Mouse (Mus musculus): ENCODE measurements around the gene Hyls1. TPM values are rescaled to one million over a fixed set of nuclear protein-coding genes. Genes with fewer than 3 reads are reported as not detected.

Gene Hyls1
- total and polyA plus RNA-seq, 2 experiments from 2014 or later, result 9.5 to 9.7 TPM

GRCm38 (mm10) chr9:35587674-35588073 is 17.5 kb upstream of the Hyls1 start:
- WGBS, result 58% methylated on average over 1 of the region's 1 CpGs
- no peak overlapping the region for H3K9ac ChIP-seq (replicated peaks; ENCODE audit: low read length)
- ATAC-seq (no peak), DNase-seq (ENCODE audit: low spot score) (no peak)
- H3K27me3 ChIP-seq (ENCODE audit: insufficient read depth, low read length), result no peaks in the 10 kb centered on the region
- H3K4me2 ChIP-seq (ENCODE audit: low read depth, low read length), result no peak overlapping the region
- no peaks in the 10 kb centered on the region for H3K4me1 ChIP-seq (ENCODE audit: insufficient read depth, low read length)
- no peak overlapping the region for H3K4me3 ChIP-seq (ENCODE audit: low read length)
- no peaks in the 10 kb centered on the region for H3K36me3 ChIP-seq (ENCODE audit: insufficient read depth, low read length)
- no peak for TF ChIP-seq CTCF (IDR thresholded peaks at IDR 0.05; ENCODE audit: low read depth)
- no peak overlapping the region for H3K27ac ChIP-seq
- H3K9me3 ChIP-seq (ENCODE audit: low read length), result no peaks in the 10 kb centered on the region

- ATAC-seq, result no peak
- no peaks in the 10 kb centered on the region for H3K36me3 ChIP-seq (ENCODE audit: insufficient read depth, low read length)
- H3K4me1 ChIP-seq (ENCODE audit: insufficient read depth, low read length), result peaks cover 3% of the 10 kb centered on the region; the same call in 1 of the 2 replicates
- H3K27ac ChIP-seq, result no peak overlapping the region
- no peaks in the 10 kb centered on the region for H3K9me3 ChIP-seq (ENCODE audit: low read length)
- H3K9ac ChIP-seq (replicated peaks; ENCODE audit: low read length), result no peak overlapping the region
- peak overlapping the region; percentile 58 for H3K4me2 ChIP-seq (ENCODE audit: low read depth, low read length)
- 5% methylated on average over 32 of the region's 32 CpGs for WGBS
- H3K4me3 ChIP-seq (ENCODE audit: low read length), result peak overlapping the region; percentile 37
- TF ChIP-seq CTCF (IDR thresholded peaks at IDR 0.05; ENCODE audit: low read depth), result no peak
- peak; percentile 15 for DNase-seq (ENCODE audit: low spot score)
- H3K27me3 ChIP-seq (ENCODE audit: insufficient read depth, low read length), result no peaks in the 10 kb centered on the region
Observed at GRCm38 (mm10) chr9:35574416-35574815, 4.2 kb upstream of the Hyls1 start.

GRCm38 (mm10) chr9:35570663-35571062 is 465 bp upstream of the Hyls1 start:
- 0 out of 2 replicates have a peak overlapping the region, but pooled peaks have one; percentile 84 for H3K27ac ChIP-seq
- H3K4me2 ChIP-seq (ENCODE audit: low read depth, low read length), result peak overlapping the region; percentile 66
- peak overlapping the region; percentile 82 for H3K4me3 ChIP-seq (ENCODE audit: low read length)
- WGBS, result 6% methylated on average over 5 of the region's 5 CpGs
- ATAC-seq (no peak), DNase-seq (ENCODE audit: low spot score) (no peak)
- H3K36me3 ChIP-seq (ENCODE audit: insufficient read depth, low read length), result peaks cover 16% of the 10 kb centered on the region
- no peaks in the 10 kb centered on the region for H3K27me3 ChIP-seq (ENCODE audit: insufficient read depth, low read length)
- H3K9ac ChIP-seq (replicated peaks; ENCODE audit: low read length), result peak overlapping the region; percentile 64; the same call in 1 of the 2 replicates
- no peaks in the 10 kb centered on the region for H3K9me3 ChIP-seq (ENCODE audit: low read length)
- no peak for TF ChIP-seq CTCF (IDR thresholded peaks at IDR 0.05; ENCODE audit: low read depth)
- peaks cover 3% of the 10 kb centered on the region; the same call in 1 of the 2 replicates for H3K4me1 ChIP-seq (ENCODE audit: insufficient read depth, low read length)

GRCm38 (mm10) chr9:35567995-35568394 is 2.2 kb downstream of the Hyls1 start:
- no peak overlapping the region for H3K4me2 ChIP-seq (ENCODE audit: low read depth, low read length)
- H3K27me3 ChIP-seq (ENCODE audit: insufficient read depth, low read length), result no peaks in the 10 kb centered on the region
- H3K9ac ChIP-seq (replicated peaks; ENCODE audit: low read length), result no peak overlapping the region
- DNase-seq (ENCODE audit: low spot score) (no peak), ATAC-seq (no peak)
- TF ChIP-seq CTCF (IDR thresholded peaks at IDR 0.05; ENCODE audit: low read depth), result no peak
- H3K4me3 ChIP-seq (ENCODE audit: low read length), result no peak overlapping the region
- H3K36me3 ChIP-seq (ENCODE audit: insufficient read depth, low read length), result peaks cover 26% of the 10 kb centered on the region
- WGBS, result 84% methylated on average over 3 of the region's 3 CpGs
- no peaks in the 10 kb centered on the region for H3K9me3 ChIP-seq (ENCODE audit: low read length)
- H3K27ac ChIP-seq, result no peak overlapping the region
- no peaks in the 10 kb centered on the region for H3K4me1 ChIP-seq (ENCODE audit: insufficient read depth, low read length)

GRCm38 (mm10) chr9:35564536-35565240 is 5.5 kb downstream of the Hyls1 start:
- DNase-seq (ENCODE audit: low spot score) (no peak), ATAC-seq (no peak)
- Histone ChIP-seq H3K27ac (no peak overlapping the region), H3K27me3 (ENCODE audit: insufficient read depth, low read length) (no peaks in the 10 kb centered on the region), H3K36me3 (ENCODE audit: insufficient read depth, low read length) (peaks cover 30% of the 10 kb centered on the region), H3K4me3 (ENCODE audit: low read length) (no peak overlapping the region), H3K9me3 (ENCODE audit: low read length) (no peaks in the 10 kb centered on the region), H3K4me1 (ENCODE audit: insufficient read depth, low read length) (no peaks in the 10 kb centered on the region; the same call in 1 of the 2 replicates), H3K4me2 (ENCODE audit: low read depth, low read length) (no peak overlapping the region), H3K9ac (replicated peaks; ENCODE audit: low read length) (no peak overlapping the region)
- WGBS, result 92% methylated on average over 5 of the region's 5 CpGs
- no peak for TF ChIP-seq CTCF (IDR thresholded peaks at IDR 0.05; ENCODE audit: low read depth)

- Histone ChIP-seq H3K27ac (no peak overlapping the region), H3K27me3 (ENCODE audit: insufficient read depth, low read length) (no peaks in the 10 kb centered on the region), H3K4me1 (ENCODE audit: insufficient read depth, low read length) (peaks cover 3% of the 10 kb centered on the region; the same call in 1 of the 2 replicates), H3K4me3 (ENCODE audit: low read length) (no peak overlapping the region), H3K9me3 (ENCODE audit: low read length) (no peaks in the 10 kb centered on the region), H3K36me3 (ENCODE audit: insufficient read depth, low read length) (peaks cover 18% of the 10 kb centered on the region), H3K9ac (replicated peaks; ENCODE audit: low read length) (no peak overlapping the region), H3K4me2 (ENCODE audit: low read depth, low read length) (no peak overlapping the region)
- DNase-seq (ENCODE audit: low spot score) (no peak), ATAC-seq (no peak)
- no peak for TF ChIP-seq CTCF (IDR thresholded peaks at IDR 0.05; ENCODE audit: low read depth)
- WGBS, result 89% methylated on average over 6 of the region's 6 CpGs
Observed at GRCm38 (mm10) chr9:35561583-35561982, 8.6 kb downstream of the Hyls1 start.

- DNase-seq (ENCODE audit: low spot score), result no peak
Observed at GRCm38 (mm10) chr9:35561076-35561475, 9.1 kb downstream of the Hyls1 start.

More at GRCm38 (mm10) chr9:35561076-35561475, 9.1 kb downstream of the Hyls1 start:
- Histone ChIP-seq H3K9ac (replicated peaks; ENCODE audit: low read length) (no peak overlapping the region), H3K27ac (no peak overlapping the region), H3K4me3 (ENCODE audit: low read length) (no peak overlapping the region), H3K4me1 (ENCODE audit: insufficient read depth, low read length) (peaks cover 3% of the 10 kb centered on the region; the same call in 1 of the 2 replicates), H3K36me3 (ENCODE audit: insufficient read depth, low read length) (peaks cover 15% of the 10 kb centered on the region), H3K9me3 (ENCODE audit: low read length) (no peaks in the 10 kb centered on the region), H3K4me2 (ENCODE audit: low read depth, low read length) (no peak overlapping the region), H3K27me3 (ENCODE audit: insufficient read depth, low read length) (no peaks in the 10 kb centered on the region)
- WGBS, result 93% methylated on average over 11 of the region's 11 CpGs
- TF ChIP-seq CTCF (IDR thresholded peaks at IDR 0.05; ENCODE audit: low read depth), result no peak
- ATAC-seq, result no peak

Data from hindbrain, postnatal 0 days (tissue).